Mouse (Mus musculus) midbrain, embryonic 15.5 days (tissue): ENCODE measurements at regions not wholly inside any gene's neighbourhood (a gene's known extent, or its start where the extent isn't known, plus 50 kb on each side); places are given as distances from the start of the nearest gene placed in this dataset.

ENCODE experiments used
- ATAC-seq: fragments of 200-750 bp; cut with Nextera tagmentation; replicated peaks from 2 replicates; pipeline ENCODE4 v1.8.0; 2017; ENCODE audit warnings: moderate TSS enrichment
- H3K27ac ChIP-seq: fragments of 300-500 bp; sonication (generic); 2 replicates; pipeline ENCODE4 v1.5.1; 2015; ENCODE audit warnings: mild to moderate bottlenecking, inconsistent platforms
- H3K27me3 ChIP-seq: fragments of 300-500 bp; sonication (generic); replicated peaks from 2 replicates; pipeline ENCODE4 v1.6.1; 2015; ENCODE audit warnings: inconsistent platforms
- H3K36me3 ChIP-seq: fragments of 300-500 bp; sonication (generic); replicated peaks from 2 replicates; pipeline ENCODE4 v1.6.1; 2015; ENCODE audit warnings: inconsistent platforms
- H3K4me1 ChIP-seq: fragments of 300-500 bp; sonication (generic); 2 replicates; pipeline ENCODE4 v1.6.1; 2015; ENCODE audit warnings: inconsistent platforms
- H3K4me2 ChIP-seq: fragments of 300-500 bp; sonication (generic); 2 replicates; pipeline ENCODE4 v1.6.1; 2015; ENCODE audit warnings: inconsistent platforms, mild to moderate bottlenecking, moderate library complexity
- H3K4me3 ChIP-seq: fragments of 300-500 bp; sonication (generic); 2 replicates; pipeline ENCODE4 v1.5.1; 2015; ENCODE audit warnings: mild to moderate bottlenecking, inconsistent platforms
- H3K9ac ChIP-seq: fragments of 300-500 bp; sonication (generic); 2 replicates; pipeline ENCODE4 v1.6.1; 2015; ENCODE audit warnings: mild to moderate bottlenecking, inconsistent platforms
- H3K9me3 ChIP-seq: fragments of 300-500 bp; sonication (generic); 2 replicates; pipeline ENCODE4 v1.6.1; 2016; ENCODE audit warnings: inconsistent platforms
- WGBS: fragments of 180-500 bp; shearing (Covaris S2); methylation state at CpG from one replicate; pipeline ENCODE4 v1.1.7; 2015; ENCODE audit warnings: mixed read lengths; 5-methylcytosine and 5-hydroxymethylcytosine counted together

DNA sequence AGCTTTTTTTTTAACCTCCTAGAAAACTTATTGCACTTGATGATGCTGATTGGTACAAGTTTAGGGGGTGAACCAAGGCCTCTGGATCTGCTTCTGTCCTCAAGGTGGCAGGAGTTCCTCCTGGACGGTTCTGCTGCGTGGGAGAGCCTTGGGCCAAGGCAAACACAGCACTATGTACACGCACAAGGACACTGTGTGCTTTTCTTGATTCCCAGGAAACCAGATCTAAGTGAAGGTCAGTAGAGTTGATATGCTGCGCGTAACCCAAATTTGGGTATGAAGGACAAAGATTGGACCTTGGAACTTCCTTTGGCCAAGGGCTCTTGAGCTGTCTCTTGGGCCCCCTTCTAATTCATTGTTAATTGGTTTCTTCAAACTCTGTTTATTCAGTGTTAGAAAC is 51.3 kb upstream of the Lifr start:
- H3K4me1 ChIP-seq = no peaks in the 10 kb centered on the region
- H3K36me3 ChIP-seq = no peaks in the 10 kb centered on the region
- H3K4me2 ChIP-seq = no peak overlapping the region
- no peaks in the 10 kb centered on the region for H3K27me3 ChIP-seq
- WGBS = 93% methylated on average over 5 of the region's 5 CpGs
- H3K27ac ChIP-seq = no peak overlapping the region
- H3K9me3 ChIP-seq = no peaks in the 10 kb centered on the region
- H3K4me3 ChIP-seq = no peak overlapping the region
- no peak overlapping the region for H3K9ac ChIP-seq
- ATAC-seq = no peak

GRCm38 (mm10) chr15:7039825-7040224 is 50.6 kb upstream of the Lifr start:
- no peak for ATAC-seq
- Histone ChIP-seq H3K4me2 (no peak overlapping the region), H3K27ac (no peak overlapping the region), H3K9me3 (no peaks in the 10 kb centered on the region), H3K36me3 (no peaks in the 10 kb centered on the region), H3K4me1 (no peaks in the 10 kb centered on the region), H3K27me3 (no peaks in the 10 kb centered on the region), H3K4me3 (no peak overlapping the region), H3K9ac (no peak overlapping the region)
- 57% methylated on average over 4 of the region's 4 CpGs for whole genome bisulfite sequencing
